Mouse (Mus musculus) skeletal muscle tissue, adult 2 months (tissue): ENCODE measurements around the gene Gpr83.

Experiments
- DNase-seq: peaks from one replicate; pipeline ENCODE4 v3.0.0-alpha.2; 2012; ENCODE audit warnings: low read depth, low spot score

Gpr83 gene

GRCm38 (mm10) chr9:14859868-14860639 lies at the start of gene Gpr83:
Gene Gpr83 (plus strand): TSS chr9:14860210.
- no peak for DNase-seq

GRCm38 (mm10) chr9:14821396-14821795 lies 38.6 kb upstream of the Gpr83 start:
- no peak for DNase-seq

DNA sequence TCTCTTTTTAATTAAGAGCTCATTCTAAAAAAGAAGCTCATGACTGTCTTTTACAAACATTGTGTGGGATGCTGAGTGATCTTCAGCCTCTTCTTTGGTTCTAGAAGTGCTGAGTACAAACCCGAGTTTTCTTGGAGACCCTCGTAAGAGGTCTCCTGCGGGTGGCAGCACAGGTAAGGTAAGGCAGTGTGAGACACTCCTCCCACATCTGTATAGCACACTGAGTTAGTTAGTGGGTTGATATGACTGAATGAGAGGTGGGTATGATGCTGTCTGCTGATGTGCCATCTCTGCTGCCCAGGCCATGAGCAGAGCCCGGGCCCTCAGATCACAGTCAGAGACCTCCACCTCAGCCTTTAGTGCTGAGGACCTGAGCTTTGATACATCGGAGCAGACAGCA lies 35.2 kb upstream of the Gpr83 start:
- DNase-seq: no peak

DNA sequence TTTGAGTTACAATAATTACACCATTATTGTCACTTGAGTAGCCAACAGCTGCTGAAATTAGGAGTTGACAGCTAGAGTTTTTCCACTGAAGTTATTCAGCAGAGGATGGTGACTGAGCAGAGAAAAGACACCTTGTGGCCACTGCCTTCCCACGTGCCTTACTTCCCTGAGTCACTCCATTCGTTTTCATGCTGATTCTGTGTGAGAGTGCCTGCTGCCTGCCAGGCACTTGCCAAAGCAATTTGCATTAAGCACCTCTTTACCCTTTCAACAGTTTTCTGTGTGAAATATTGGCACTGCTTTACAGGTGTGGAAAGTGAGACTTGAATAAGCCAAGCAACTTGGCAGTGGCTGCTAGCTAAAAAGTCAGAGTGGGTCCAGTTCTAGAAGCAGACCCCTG lies 32.1 kb upstream of the Gpr83 start:
- DNase-seq: no peak

DNA sequence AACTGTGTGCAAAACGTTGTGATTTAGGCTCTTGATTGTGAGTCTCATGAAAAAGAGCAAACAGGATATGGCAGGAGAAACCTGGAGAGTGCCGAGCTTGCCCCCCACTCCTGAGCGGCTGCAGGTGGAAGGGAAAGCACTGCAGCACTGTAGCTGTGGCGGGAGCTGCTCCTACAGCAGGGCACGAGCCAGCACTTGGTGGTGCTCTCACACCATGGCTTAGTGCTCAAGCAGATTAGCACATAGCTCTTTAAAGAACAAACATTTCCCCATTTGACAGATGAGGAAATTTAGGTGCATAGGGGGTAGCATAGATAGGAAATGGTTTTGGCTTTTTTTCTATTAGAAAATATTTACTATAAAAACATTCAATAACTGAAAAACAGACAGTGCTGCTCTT lies 28.0 kb upstream of the Gpr83 start:
- DNase-seq: no peak

GRCm38 (mm10) chr9:14835335-14836075 lies 24.5 kb upstream of the Gpr83 start:
- no peak for DNase-seq

DNA sequence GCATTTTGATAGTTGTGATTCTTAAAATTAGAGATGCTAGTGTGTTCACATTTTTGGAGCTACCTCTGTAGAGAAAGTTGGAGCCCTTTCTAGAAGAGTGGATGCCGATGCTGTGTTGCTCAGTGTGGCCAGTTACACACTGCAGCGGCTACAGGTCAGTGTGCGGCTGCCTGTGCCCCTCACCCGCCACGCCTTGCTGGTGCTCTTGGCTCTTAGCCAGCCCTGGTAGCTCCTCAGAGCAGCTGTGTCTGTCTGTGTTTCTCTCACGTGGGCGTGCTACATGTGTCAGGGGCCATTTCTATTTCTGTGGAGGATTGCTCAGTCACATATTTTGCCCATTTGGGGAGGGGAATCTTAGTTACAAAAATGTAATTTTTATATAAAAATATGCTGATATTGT lies 20.5 kb upstream of the Gpr83 start:
- peak; percentile 11 for DNase-seq

- no peak for DNase-seq
These were observed 20.0 kb upstream of the Gpr83 start for GRCm38 (mm10) chr9:14839970-14840369.

DNA sequence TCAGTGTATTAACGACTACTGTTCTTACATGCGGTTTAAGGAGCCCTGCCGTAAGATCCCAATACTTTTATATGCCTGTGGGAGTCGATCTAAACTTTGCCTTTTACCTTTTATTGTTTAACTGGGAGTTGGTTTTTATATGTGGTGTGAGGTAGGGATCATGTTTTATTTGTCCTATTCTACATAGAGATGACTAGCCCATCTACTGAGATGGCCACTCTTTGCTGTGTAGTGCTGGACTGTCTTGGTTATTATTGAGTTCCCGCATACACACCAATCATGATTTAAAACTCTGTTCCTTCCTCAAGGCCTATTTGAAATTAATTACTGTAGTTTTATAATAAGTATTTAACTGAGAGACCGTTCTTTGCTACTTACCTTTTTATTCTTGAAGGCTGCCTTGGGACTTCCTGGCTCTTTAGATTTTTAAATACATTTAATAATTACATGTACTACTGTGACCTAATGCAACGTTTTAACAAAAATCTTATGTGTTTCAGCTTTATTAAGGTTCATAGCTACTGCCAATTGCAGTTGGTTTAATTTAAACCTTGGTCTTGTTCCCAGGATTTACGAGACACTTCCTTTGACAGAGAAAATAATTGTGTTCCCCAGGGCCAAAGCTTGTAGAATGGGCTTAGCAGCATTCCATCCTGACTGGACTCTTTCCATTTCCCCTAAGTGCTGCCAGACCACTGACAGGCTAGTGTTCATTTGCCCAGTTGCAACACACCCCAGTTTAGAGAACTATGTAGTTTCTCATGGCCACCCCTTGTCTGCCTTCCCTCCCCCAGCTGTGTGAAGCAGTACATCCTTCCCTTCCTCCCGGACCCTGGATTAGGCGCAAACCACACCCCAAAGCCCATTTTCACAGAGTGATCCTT lies 17.9 kb upstream of the Gpr83 start:
- peak; percentile 24 for DNase-seq

GRCm38 (mm10) chr9:14843311-14843857 lies 16.6 kb upstream of the Gpr83 start:
- no peak for DNase-seq

DNA sequence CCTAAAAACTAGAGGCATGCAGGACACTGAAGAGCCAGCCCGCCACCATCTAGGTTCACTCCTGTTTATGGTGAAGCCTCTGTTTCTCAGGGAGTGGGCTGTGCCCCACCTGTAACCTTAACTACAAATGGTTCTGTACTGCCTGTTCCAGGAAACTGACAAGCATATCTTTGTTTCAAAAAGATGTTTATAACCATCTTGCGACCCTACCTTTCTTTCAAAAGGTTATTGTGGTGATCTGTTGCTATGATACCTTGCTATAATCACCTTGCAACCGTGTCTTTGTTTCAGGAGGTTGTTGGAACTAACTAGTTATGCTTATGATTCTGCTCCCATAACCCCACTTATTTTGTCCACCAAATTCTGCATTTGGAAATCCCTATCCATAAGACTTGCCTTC lies 16.1 kb upstream of the Gpr83 start:
- no peak for DNase-seq

GRCm38 (mm10) chr9:14846428-14846827 lies 13.6 kb upstream of the Gpr83 start:
- DNase-seq: no peak

DNA sequence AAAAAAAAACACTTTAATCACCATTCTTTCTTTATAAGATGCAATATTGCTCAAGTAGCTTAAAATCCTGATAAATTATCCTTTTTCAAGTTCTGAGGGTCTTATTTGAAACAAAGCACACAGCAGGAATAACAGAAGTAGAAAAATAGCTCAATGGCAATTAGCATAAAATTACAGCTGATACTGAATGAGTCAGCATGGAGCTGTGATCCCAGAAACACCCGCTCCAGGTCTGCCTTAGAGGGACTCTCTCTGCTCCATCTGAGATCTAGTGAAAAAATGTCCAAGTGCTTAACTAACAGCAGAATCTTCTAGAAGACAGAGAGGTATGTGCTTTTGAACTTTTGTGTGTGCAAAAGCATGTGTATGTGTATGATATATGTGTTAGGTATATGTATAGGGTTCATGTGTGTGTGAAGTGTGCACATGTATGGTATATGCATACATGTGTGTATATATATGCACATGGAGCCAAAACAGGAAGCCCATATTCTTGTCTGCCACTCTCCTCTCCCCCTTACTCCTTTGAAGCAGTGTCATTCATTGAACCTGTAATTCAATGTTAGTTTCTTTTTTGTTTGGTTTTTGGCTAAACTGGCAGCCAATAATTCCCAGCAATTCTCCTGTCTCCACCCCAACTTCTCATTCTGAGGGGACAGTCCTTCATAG lies 11.6 kb upstream of the Gpr83 start:
- no peak for DNase-seq

DNA sequence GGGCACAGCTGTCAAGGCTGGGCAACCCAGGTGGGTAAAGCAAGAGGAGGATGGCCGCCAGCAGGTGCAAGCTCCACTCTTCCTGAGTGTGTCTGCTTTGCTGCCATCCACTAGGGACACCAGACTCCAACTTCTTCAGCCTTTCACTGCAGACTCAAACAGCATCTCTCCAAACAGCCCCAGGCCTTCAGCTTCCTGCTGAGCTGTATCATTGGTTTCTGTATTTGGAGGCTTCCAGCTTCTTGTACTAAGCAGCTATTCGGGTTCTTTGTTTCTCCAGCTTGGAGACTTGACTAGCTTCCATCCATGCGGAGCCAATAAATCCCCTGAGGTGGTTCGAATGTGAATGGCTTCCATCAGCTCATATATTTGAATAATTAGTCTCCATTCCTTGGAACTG lies 5.4 kb upstream of the Gpr83 start:
- DNase-seq: no peak

GRCm38 (mm10) chr9:14856922-14857654 lies 2.9 kb upstream of the Gpr83 start:
- no peak for DNase-seq

DNA sequence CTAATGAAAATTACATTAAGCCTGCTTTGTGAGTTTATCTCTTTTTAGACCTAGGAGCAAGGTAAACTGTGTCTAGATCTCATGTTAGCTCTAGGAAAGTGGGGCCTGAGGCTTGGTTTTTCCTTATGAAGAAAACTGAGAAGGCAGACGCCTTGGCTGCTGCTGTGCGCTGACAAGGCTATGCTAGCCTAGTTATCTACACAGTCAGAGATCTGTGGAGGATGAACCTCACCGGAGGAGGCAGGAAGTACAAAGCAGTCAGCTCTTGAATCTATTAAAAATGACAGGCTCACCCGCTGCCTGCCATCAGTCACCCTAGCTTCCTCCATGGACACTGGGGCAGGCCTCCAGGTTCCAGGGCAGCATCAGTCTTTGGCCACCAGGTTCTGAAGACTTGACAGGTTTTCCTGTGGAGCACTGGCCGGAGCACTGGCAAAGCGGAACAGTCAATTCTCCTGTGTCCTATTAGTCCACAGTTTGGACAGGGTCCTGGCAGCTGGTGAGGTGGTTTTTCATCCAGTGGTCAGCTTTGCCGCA lies 1.8 kb upstream of the Gpr83 start:
- DNase-seq: no peak

DNA sequence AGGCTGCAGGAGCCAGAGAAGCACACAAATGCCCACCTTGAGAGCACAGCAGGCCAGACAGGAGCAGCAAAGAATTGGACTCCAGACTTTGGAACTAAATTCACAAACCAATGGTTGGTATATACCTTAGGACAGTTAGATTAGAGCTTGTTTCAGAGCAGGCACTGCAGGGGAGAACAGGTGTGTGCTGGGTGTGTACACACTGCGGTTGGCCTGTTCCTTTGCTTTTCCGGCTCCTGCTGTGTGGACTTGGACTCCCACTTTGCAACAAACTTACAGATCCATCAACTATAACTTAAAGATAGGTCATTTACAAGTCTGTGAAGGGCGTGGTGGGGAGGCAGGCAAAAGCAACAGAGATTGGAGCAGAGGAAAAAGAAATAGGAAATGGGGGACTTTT lies 1.2 kb upstream of the Gpr83 start:
- no peak for DNase-seq

GRCm38 (mm10) chr9:14863126-14863525 lies 3.1 kb downstream of the Gpr83 start:
- DNase-seq: no peak

GRCm38 (mm10) chr9:14864726-14865125 lies 4.7 kb downstream of the Gpr83 start:
- DNase-seq: no peak

GRCm38 (mm10) chr9:14866957-14867356 lies 6.9 kb downstream of the Gpr83 start:
- DNase-seq: no peak
